Mouse (Mus musculus): ENCODE data around the gene Zbtb39. TPM values are rescaled to one million over a fixed set of nuclear protein-coding genes. Genes with fewer than 3 reads are reported as not detected.
"Not testable (repeated sequence)": the region's sequence is repeated elsewhere in the genome, so short reads cannot be mapped to it uniquely, and the experiment has no call there.

The Zbtb39 gene
- total RNA-seq, 2 experiments from 2014 or later, result 8.5 to 8.7 TPM

- no peak for DNase-seq (ENCODE audit: low spot score in 2 of 2)
- intact Hi-C loops (cut with DNase I), result no loop called here
Measured at GRCm38 (mm10) chr10:127763914-127764680, 24.8 kb downstream of the Zbtb39 start.

GRCm38 (mm10) chr10:127766564-127766963, 27.2 kb downstream of the Zbtb39 start:
- no peak for DNase-seq (ENCODE audit: low spot score in 2 of 2)
- intact Hi-C loops (cut with DNase I), result no loop called here

GRCm38 (mm10) chr10:127776011-127776410, 36.7 kb downstream of the Zbtb39 start, which contains the start of gene Rdh9:
TSS of gene Rdh9 (plus strand) at chr10:127776386.
- no peak for DNase-seq (ENCODE audit: low spot score in 2 of 2)
- intact Hi-C loops (cut with DNase I), result no loop called here

- DNase-seq (ENCODE audit: low spot score in 2 of 2); intact Hi-C loops (cut with DNase I): not testable (repeated sequence)
Measured at GRCm38 (mm10) chr10:127782321-127782720, 43.0 kb downstream of the Zbtb39 start.

GRCm38 (mm10) chr10:127785411-127785810, 46.1 kb downstream of the Zbtb39 start:
- intact Hi-C loops (cut with DNase I); DNase-seq (ENCODE audit: low spot score in 2 of 2): not testable (repeated sequence)

Other genes starting within 250 kb of the Zbtb39 start
- gene Stac3, start 237.9 kb upstream of the Zbtb39 start, total RNA-seq (2021), result 1 to 10 TPM; 4.3 to 5.6 TPM
- 1 to 10 TPM; 2.9 to 6.7 TPM for gene Ndufa4l2, start 224.6 kb upstream of the Zbtb39 start, total RNA-seq (2021)
- 10 to 100 TPM; 25.7 to 29.9 TPM for gene Shmt2, start 217.1 kb upstream of the Zbtb39 start, total RNA-seq (2021)
- 1 to 10 TPM; 5.5 to 6.9 TPM for gene Nxph4, start 205.0 kb upstream of the Zbtb39 start, total RNA-seq (2021)
- 100 to 1,000 TPM; 277 to 285 TPM for gene Lrp1, start 118.4 kb upstream of the Zbtb39 start, total RNA-seq (2021)
- gene Stat6, start 96.6 kb upstream of the Zbtb39 start, total RNA-seq (2021), result 10 to 100 TPM in 1 of 2 experiments, 1 to 10 TPM in 1; 8.8 to 10.2 TPM
- 1 to 10 TPM; 3.6 to 3.9 TPM for gene Nemp1, start 72.6 kb upstream of the Zbtb39 start, total RNA-seq (2021)
- gene Nab2, start 71.0 kb upstream of the Zbtb39 start, total RNA-seq (2021), result 10 to 100 TPM; 40.2 to 43.9 TPM
- gene Myo1a, start 34.4 kb upstream of the Zbtb39 start, total RNA-seq (2021), result 1 to 10 TPM in 1 of 2 experiments, under 1 TPM in 1; 0.39 to 1.1 TPM
- 10 to 100 TPM; 18.3 to 18.5 TPM for gene Tac2, start 15.1 kb upstream of the Zbtb39 start, total RNA-seq (2021)
- 1 to 10 TPM; 1.5 to 1.9 TPM for gene Gpr182, start 12.2 kb downstream of the Zbtb39 start, total RNA-seq (2021)
- under 1 TPM; 0.09 to 0.14 TPM for gene Rdh1, start 20.2 kb downstream of the Zbtb39 start, total RNA-seq (2021)
- not detected for gene Rdh16f1, start 20.2 kb downstream of the Zbtb39 start, total RNA-seq (2021)
- under 1 TPM; 0.53 to 0.55 TPM for gene Rdh9, start 36.8 kb downstream of the Zbtb39 start, total RNA-seq (2021)
- under 1 TPM; 0.11 to 0.14 TPM for gene Rdh16, start 61.6 kb downstream of the Zbtb39 start, total RNA-seq (2021)
- not detected for gene Rdh19, start 110.4 kb downstream of the Zbtb39 start, total RNA-seq (2021)
- gene Rdh16f2, start 126.9 kb downstream of the Zbtb39 start, total RNA-seq (2021), result not detected
- gene Rdh7, start 149.3 kb downstream of the Zbtb39 start, total RNA-seq (2021), result not detected
- gene Sdr9c7, start 159.0 kb downstream of the Zbtb39 start, total RNA-seq (2021), result not detected